Mouse (Mus musculus) cerebellum, postnatal 25 days (tissue): ENCODE measurements around the gene Gm20662.
A peak's percentile ranks its signal among the peaks of the same experiment; 100 is the strongest.

Experiments
- DNase-seq, 2 experiments: peaks; one replicate each; pipeline ENCODE4 v3.0.0; 2021; ENCODE audit warnings: mixed read lengths in 2 of 2

Gene Gm20662

GRCm38 (mm10) chr9:107975399-107976386, 20.5 kb upstream of the Gm20662 start, which contains the start of gene Uba7:
Gene Uba7 (plus strand): TSS chr9:107975505.
- no peak for DNase-seq

GRCm38 (mm10) chr9:107978815-107979214, 17.3 kb upstream of the Gm20662 start:
- no peak for DNase-seq

GRCm38 (mm10) chr9:107981684-107982605, 14.2 kb upstream of the Gm20662 start:
- DNase-seq, result no peak

GRCm38 (mm10) chr9:107982681-107983346, 13.3 kb upstream of the Gm20662 start, which contains the start of gene Gm20661:
Gene Gm20661 (plus strand): TSS chr9:107983058.
- DNase-seq, result peak in 1 of 2 experiments; percentile 18

- DNase-seq, result peak in 1 of 2 experiments; percentile 21
Measured at GRCm38 (mm10) chr9:107983421-107983890, 12.7 kb upstream of the Gm20662 start.

GRCm38 (mm10) chr9:107984052-107984753, 11.9 kb upstream of the Gm20662 start:
- DNase-seq, result no peak

- DNase-seq, result no peak
Measured at GRCm38 (mm10) chr9:107984754-107985055, 11.4 kb upstream of the Gm20662 start.

GRCm38 (mm10) chr9:107985131-107986119, 10.7 kb upstream of the Gm20662 start, which contains the start of gene Inka1:
Gene Inka1 (minus strand): TSS chr9:107985879.
- DNase-seq, result peak; percentile 68 to 77

- DNase-seq, result peak; percentile 81 to 88
Measured at GRCm38 (mm10) chr9:107986376-107986775, 9.8 kb upstream of the Gm20662 start.

- no peak for DNase-seq
Measured at GRCm38 (mm10) chr9:107987950-107988349, 8.2 kb upstream of the Gm20662 start.

- no peak for DNase-seq
Measured at GRCm38 (mm10) chr9:107992197-107992596, 4.0 kb upstream of the Gm20662 start, which contains the start of gene Cdhr4. Gene Cdhr4 (plus strand): TSS chr9:107992497.

- DNase-seq, result no peak
Measured at GRCm38 (mm10) chr9:107993013-107993412, 3.1 kb upstream of the Gm20662 start.

- DNase-seq, result no peak
Measured at GRCm38 (mm10) chr9:107994464-107994863, 1.7 kb upstream of the Gm20662 start.

GRCm38 (mm10) chr9:107995513-107995912, 636 bp upstream of the Gm20662 start:
- no peak for DNase-seq

- peak; percentile 100 for DNase-seq
Measured at GRCm38 (mm10) chr9:108001922-108002770, 6.0 kb downstream of the Gm20662 start, which contains the start of gene Ip6k1. Gene Ip6k1 (plus strand): TSS chr9:108002501.

- no peak for DNase-seq
Measured at GRCm38 (mm10) chr9:108002778-108003530, 6.8 kb downstream of the Gm20662 start.

- DNase-seq, result peak; percentile 39 to 46
Measured at GRCm38 (mm10) chr9:108003531-108003890, 7.4 kb downstream of the Gm20662 start.

GRCm38 (mm10) chr9:108008041-108008440, 11.9 kb downstream of the Gm20662 start:
- DNase-seq, result no peak

GRCm38 (mm10) chr9:108010385-108010784, 14.2 kb downstream of the Gm20662 start:
- no peak for DNase-seq
